Mouse (Mus musculus): ENCODE results near the gene Mc1r.
A peak's percentile ranks its signal among the peaks of the same experiment; 100 is the strongest.
"Not testable (repeated sequence)": the region's sequence is repeated elsewhere in the genome, so short reads cannot be mapped to it uniquely, and the experiment has no call there.

The Mc1r gene

DNA sequence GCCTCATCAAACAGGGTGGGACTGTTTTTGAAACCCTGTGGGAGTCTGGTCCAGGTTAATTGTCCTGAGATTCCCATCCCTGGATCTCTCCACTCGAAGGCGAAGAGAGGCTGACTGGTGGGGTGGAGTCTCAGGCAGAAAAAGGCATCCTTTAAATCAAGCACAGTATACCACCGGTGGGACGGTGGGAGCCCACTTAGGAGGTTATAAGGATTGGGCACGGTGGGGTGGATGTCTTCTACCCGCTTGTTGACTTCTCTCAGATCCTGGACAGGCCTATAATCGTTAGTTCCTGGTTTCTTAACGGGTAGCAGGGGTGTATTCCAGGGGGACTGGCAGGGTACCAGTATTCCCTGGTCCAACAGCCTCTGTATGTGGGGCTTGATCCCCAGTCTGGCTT is 24.0 kb downstream of the Mc1r start:
- DNase-seq (ENCODE audit: low spot score in 2 of 2), result not testable (repeated sequence)

DNA sequence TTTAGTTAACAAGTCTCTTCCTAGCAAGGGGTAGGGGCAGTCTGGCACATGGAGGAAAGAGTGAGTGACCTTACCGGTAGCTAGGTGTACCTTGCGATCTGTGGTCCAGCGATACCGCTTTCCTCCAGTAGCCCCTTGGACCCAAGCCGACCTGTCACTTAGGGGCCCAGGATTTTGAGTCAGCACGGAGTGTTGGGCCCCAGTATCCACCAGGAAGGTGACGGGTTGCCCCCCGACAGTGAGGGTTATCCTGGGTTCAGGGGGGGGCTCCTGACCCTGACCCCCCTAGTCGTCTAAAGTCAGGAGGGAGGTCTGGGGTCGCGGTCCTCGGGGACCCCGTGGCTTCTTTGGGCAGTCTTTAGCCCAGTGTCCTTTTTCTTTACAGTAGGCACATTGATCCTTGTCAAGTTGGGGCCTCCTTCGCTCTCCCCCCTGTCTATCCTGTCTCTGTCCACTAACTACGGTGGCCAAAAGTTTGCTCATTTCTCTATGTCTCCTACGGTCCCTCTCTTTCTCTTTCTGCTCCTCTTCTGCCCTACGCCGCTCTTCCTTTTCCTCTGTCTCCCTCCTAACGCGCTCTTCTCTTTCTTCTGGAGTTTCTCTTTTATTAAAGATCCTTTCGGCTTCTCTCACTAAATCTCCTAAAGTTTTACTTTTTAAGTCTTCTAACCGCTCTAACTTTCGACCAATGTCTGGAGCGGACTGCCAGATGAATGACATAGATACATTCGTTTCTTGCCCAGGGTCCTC is 24.9 kb downstream of the Mc1r start:
- no peak for DNase-seq (ENCODE audit: low spot score in 2 of 2)

DNA sequence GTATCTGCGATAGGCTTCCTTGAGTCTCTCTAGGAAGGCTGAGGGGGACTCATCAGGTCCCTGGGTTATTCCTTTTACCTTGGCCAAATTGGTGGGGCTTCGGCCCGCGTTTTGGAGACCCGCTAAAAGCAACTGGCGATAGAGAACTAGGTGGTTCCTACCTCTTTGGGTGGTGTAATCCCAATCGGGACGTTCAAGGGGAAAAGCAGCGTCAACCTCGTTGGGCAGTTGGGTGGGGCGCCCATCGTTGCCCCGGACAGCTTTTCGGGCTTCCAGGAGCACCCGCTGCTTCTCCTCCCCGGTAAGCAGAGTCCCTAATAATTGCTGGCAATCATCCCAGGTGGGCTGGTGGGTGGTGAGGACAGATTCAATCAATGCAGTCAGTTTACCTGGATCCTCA is 25.5 kb downstream of the Mc1r start:
- DNase-seq (ENCODE audit: low spot score in 2 of 2), result no peak

- DNase-seq (ENCODE audit: low spot score in 2 of 2), result not testable (repeated sequence)
These were observed 26.5 kb downstream of the Mc1r start for GRCm38 (mm10) chr8:123433241-123433974.

DNA sequence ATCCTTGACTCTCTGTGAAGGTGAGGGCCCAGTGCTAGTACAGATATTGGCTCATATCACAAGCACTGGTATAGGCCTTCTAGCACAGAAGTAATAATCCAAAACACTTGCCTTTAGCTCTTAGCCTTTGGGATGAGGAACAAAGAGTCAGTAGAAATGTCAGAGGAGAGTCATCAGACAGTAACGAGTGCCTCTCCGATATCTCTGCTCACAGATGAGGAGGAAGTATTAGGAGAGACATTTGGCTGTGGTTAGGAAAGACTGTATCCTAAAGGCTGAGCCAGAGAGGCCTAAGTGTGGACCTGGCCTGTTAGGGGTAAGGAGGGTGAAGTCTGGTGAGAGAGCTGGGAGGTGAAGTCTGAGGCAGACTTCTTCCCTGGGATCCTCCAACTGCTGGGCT is 34.9 kb downstream of the Mc1r start:
- DNase-seq (ENCODE audit: low spot score in 2 of 2), result no peak

DNA sequence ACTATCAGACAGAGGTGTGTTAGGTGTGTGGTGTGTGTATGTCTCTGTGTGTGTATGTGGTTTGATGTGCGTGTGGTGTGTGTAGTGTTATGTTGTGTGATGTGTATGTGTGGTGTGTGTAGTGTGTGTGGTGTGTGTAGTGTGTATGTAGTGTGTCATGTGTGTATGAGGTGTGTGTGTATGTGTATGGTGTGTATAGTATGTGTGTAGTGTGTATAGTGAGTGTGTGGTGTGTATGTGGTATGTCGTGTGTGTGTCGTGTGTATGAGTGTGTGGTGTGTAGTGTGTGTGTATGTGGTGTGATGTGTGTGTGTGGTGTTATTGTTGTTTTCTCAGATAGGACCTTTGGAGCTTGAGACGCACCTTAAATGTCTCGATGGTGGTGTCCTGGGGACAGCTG is 35.4 kb downstream of the Mc1r start:
- DNase-seq (ENCODE audit: low spot score in 2 of 2), result no peak

- DNase-seq (ENCODE audit: low spot score in 2 of 2), result peak; percentile 93 to 97
These were observed 36.1 kb downstream of the Mc1r start for GRCm38 (mm10) chr8:123442871-123443575.

DNA sequence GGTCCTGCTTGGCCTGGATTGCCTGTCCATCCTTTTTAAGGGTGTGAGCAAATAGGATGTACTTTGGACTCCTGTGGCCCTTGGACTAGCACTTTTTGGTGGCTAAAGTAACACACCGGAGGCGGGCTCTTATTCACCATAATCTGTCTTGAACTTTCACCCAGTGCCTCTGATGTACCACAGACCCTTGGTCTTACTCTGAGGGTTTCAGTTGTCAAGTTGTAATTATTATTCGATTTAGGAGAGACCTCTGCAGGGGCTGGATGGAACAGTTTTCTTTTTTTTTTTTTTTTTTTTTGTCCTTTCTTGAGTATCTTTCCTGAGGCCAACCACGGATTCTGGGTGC is 36.6 kb downstream of the Mc1r start:
- no peak for DNase-seq (ENCODE audit: low spot score in 2 of 2)

GRCm38 (mm10) chr8:123444131-123444530 is 37.2 kb downstream of the Mc1r start:
- no peak for DNase-seq (ENCODE audit: low spot score in 2 of 2)

- DNase-seq (ENCODE audit: low spot score in 2 of 2), result no peak
These were observed 39.1 kb downstream of the Mc1r start for GRCm38 (mm10) chr8:123445981-123446380.

DNA sequence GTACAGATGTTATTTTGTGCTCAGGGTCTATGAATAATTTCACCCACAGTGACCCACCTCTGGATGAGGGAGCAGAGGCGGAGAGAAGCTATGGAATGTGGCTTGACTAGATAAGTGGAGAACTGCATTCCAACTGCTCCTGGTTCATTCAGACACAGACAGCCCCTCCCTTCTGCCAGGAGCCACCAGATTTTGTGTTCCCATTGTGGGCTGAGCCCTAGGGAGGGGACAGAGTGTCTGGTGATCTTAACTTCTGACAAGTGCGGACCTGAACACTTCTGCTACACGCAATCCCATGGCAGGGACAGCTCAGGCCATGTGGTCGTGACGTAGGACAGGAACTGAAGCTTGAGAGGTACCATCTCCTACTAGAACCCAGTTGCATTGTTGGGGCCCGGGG is 39.9 kb downstream of the Mc1r start:
- no peak for DNase-seq (ENCODE audit: low spot score in 2 of 2)

GRCm38 (mm10) chr8:123450783-123451182 is 43.9 kb downstream of the Mc1r start:
- DNase-seq (ENCODE audit: low spot score in 2 of 2), result no peak

DNA sequence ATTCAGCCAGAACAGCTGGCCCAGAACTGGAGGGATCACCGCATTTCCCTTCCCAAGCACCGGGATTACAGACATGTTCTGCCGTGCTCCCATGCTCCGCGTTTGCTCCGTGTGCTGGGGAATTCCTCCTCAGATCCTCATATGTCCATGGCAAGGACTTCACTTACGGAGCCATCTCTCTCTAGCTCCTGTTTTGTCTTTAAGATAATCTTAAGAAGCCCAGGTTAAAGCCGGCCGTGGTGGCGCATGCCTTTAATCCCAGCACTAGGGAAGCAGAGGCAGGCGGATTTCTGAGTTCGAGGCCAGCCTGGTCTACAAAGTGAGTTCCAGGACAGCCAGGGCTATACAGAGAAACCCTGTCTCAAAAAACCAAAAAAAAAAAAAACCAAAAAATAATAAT is 44.8 kb downstream of the Mc1r start:
- not testable (repeated sequence) for DNase-seq (ENCODE audit: low spot score in 2 of 2)

- DNase-seq (ENCODE audit: low spot score in 2 of 2), result no peak
These were observed 45.2 kb downstream of the Mc1r start for GRCm38 (mm10) chr8:123452149-123452548.

DNA sequence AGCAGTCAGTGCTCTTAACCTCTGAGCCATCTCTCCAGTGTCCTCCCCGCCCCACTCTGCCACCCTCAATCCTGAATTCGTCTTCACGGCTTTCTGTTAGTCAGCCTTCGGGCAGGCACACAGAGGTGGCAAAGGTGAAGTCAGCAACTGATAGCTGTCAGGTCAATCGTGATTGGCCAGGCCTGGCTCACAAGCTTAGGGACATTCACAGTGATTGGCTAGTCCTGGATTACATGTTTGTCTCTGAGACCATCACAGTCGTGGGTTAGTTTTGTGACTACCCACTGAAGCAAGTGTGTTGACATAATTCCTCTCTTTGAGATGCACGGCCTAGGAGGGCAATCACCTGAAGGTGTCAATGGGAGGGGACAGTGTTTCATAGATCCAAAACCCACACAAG is 46.4 kb downstream of the Mc1r start:
- no peak for DNase-seq (ENCODE audit: low spot score in 2 of 2)

- no peak for DNase-seq (ENCODE audit: low spot score in 2 of 2)
These were observed 47.0 kb downstream of the Mc1r start for GRCm38 (mm10) chr8:123453951-123454350.

DNA sequence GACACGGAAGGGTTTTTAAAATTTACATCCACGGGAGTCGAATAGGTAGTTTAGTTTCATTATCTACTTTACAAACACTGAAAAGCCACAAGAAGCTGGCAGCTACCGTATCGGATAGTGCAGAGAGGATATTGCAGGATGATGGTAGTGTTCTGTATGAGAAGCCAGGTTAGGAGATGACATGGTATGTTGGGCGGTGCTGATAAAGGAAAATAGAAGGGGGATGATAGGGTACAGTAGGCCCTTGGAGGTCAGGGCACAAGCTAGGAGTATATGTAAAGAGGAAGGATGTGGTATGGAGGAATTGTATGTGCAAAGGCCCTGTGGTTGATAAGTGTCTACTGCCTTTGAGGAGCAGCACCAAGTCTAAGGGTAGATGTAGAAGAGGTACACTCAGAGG is 47.7 kb downstream of the Mc1r start:
- no peak for DNase-seq (ENCODE audit: low spot score in 2 of 2)
